ENCODE assay signal across 19 mouse cellular contexts in genomic region chr10:85270209-85270608, GRCm38 (mm10).
DNase-seq lines count a peak whose midpoint lies in the region; ATAC-seq and TF ChIP-seq lines count a peak whose summit lies in the region.
"Had no signal": no experiment of that assay in that cellular context is flagged by ENCODE, and none has a peak within 500 bp of the region (broad histone marks: within the 10 kb centered on the region; RNA-seq: fewer than 3 reads in every experiment).

No protein-coding gene starts in this region.

- H3K4me1 ChIP-seq in forebrain, postnatal 0 days (ENCODE audit: insufficient read depth), result no peaks in the 10 kb centered on the region
- H3K4me1 ChIP-seq in forebrain, embryonic 15.5 days, result no peaks in the 10 kb centered on the region
- no peaks in the 10 kb centered on the region for H3K4me1 ChIP-seq in heart, embryonic 11.5 days (ENCODE audit: control insufficient read depth, insufficient read depth, low read length)
- H3K4me1 ChIP-seq in lung, adult 2 months (ENCODE audit: control insufficient read depth, insufficient read depth, low read length), result no peaks in the 10 kb centered on the region
- H3K4me1 ChIP-seq: forebrain, embryonic 13.5 days; heart, embryonic 13.5 days had no signal

- no peak overlapping the region for H3K9ac ChIP-seq in forebrain, postnatal 0 days
- H3K9ac ChIP-seq in forebrain, embryonic 15.5 days (replicated peaks), result no peak overlapping the region
- no peak overlapping the region for H3K9ac ChIP-seq in heart, embryonic 11.5 days (ENCODE audit: low read depth, low read length)
- H3K9ac ChIP-seq: forebrain, embryonic 13.5 days; heart, embryonic 13.5 days; hindbrain, embryonic 12.5 days had no signal

- H3K27me3 ChIP-seq in forebrain, postnatal 0 days (ENCODE audit: insufficient read depth, low read length), result no peaks in the 10 kb centered on the region
- H3K27me3 ChIP-seq in forebrain, embryonic 15.5 days, result no peaks in the 10 kb centered on the region
- H3K27me3 ChIP-seq in heart, embryonic 11.5 days (ENCODE audit: control insufficient read depth, insufficient read depth, low read length), result no peaks in the 10 kb centered on the region
- H3K27me3 ChIP-seq: forebrain, embryonic 13.5 days; hindbrain, embryonic 12.5 days had no signal

- DNase-seq in forebrain, postnatal 0 days, result no peak
- DNase-seq in cerebellum, adult 18-20 months, result peak; percentile 76 to 79
- peak; percentile 82 for DNase-seq in cerebellum, adult 9-11 months
- peak; percentile 72 for DNase-seq in cerebellum, postnatal 36 days
- no peak for DNase-seq in lung, adult 2 months
- DNase-seq in layer of hippocampus, postnatal 10 days (ENCODE audit: low spot score in 2 of 2), result no peak
- DNase-seq: adrenal gland, postnatal 10 days; gastrocnemius, postnatal 10 days; heart, postnatal 4 days; kidney, adult 8-10 months had no signal

- no peak for TF ChIP-seq CTCF in forebrain, postnatal 0 days (IDR thresholded peaks at IDR 0.05; ENCODE audit: low read depth)
- TF ChIP-seq CTCF in lung, adult 2 months (IDR thresholded peaks at IDR 0.05; ENCODE audit: insufficient read depth, low read length), result no peak

- 0 out of 2 replicates have a peak, but pooled peaks have one; percentile 3 for ATAC-seq in forebrain, postnatal 0 days
- ATAC-seq in forebrain, embryonic 15.5 days (replicated peaks), result no peak
- ATAC-seq in heart, embryonic 11.5 days (replicated peaks; ENCODE audit: insufficient number of reproducible peaks, low FRiP score, low TSS enrichment), result no peak
- ATAC-seq: forebrain, embryonic 13.5 days; hindbrain, embryonic 16.5 days; inflammation-experienced regulatory T-cells, adult 6 months; intestine, postnatal 0 days had no signal

- TF ChIP-seq POLR2A in lung, adult 2 months (IDR thresholded peaks at IDR 0.05; ENCODE audit: borderline replicate concordance, extremely low read depth, low read depth, low read length), result no peak

- H3K4me3 ChIP-seq in forebrain, postnatal 0 days (ENCODE audit: low read depth, low read length), result no peak overlapping the region
- H3K4me3 ChIP-seq in forebrain, embryonic 15.5 days, result no peak overlapping the region
- H3K4me3 ChIP-seq in heart, embryonic 11.5 days (ENCODE audit: low read depth, low read length), result no peak overlapping the region
- H3K4me3 ChIP-seq in lung, adult 2 months (replicated peaks; ENCODE audit: extremely low read depth, low read depth, low read length), result no peak overlapping the region
- H3K4me3 ChIP-seq: embryonic facial prominence, embryonic 10.5 days; forebrain, embryonic 13.5 days; heart, embryonic 13.5 days; hindbrain, embryonic 12.5 days had no signal

- no peak overlapping the region for H3K4me2 ChIP-seq in forebrain, postnatal 0 days (ENCODE audit: low read depth)
- no peak overlapping the region for H3K4me2 ChIP-seq in forebrain, embryonic 15.5 days (replicated peaks)
- no peak overlapping the region for H3K4me2 ChIP-seq in heart, embryonic 11.5 days
- H3K4me2 ChIP-seq: forebrain, embryonic 13.5 days; heart, embryonic 13.5 days; hindbrain, embryonic 12.5 days had no signal

- WGBS in forebrain, postnatal 0 days, result 75% methylated on average over 6 of the region's 6 CpGs
- WGBS in forebrain, embryonic 15.5 days, result 75% methylated on average over 6 of the region's 6 CpGs
- WGBS in heart, embryonic 11.5 days (ENCODE audit: insufficient replicate concordance), result 79% methylated on average over 6 of the region's 6 CpGs
- 82% methylated on average over 6 of the region's 6 CpGs for WGBS in lung, adult 2 months

- H3K9me3 ChIP-seq in forebrain, postnatal 0 days (ENCODE audit: low read length), result no peaks in the 10 kb centered on the region
- no peaks in the 10 kb centered on the region for H3K9me3 ChIP-seq in forebrain, embryonic 15.5 days
- no peaks in the 10 kb centered on the region for H3K9me3 ChIP-seq in heart, embryonic 11.5 days (replicated peaks; ENCODE audit: control insufficient read depth, low read length)
- H3K9me3 ChIP-seq: embryonic facial prominence, embryonic 10.5 days; forebrain, embryonic 13.5 days; heart, embryonic 13.5 days; hindbrain, embryonic 12.5 days had no signal

- H3K36me3 ChIP-seq in forebrain, postnatal 0 days (ENCODE audit: insufficient read depth), result no peaks in the 10 kb centered on the region
- H3K36me3 ChIP-seq in forebrain, embryonic 15.5 days, result no peaks in the 10 kb centered on the region
- H3K36me3 ChIP-seq in heart, embryonic 11.5 days (ENCODE audit: control insufficient read depth, insufficient read depth, low read length), result no peaks in the 10 kb centered on the region
- H3K36me3 ChIP-seq: embryonic facial prominence, embryonic 10.5 days; heart, embryonic 13.5 days; hindbrain, embryonic 12.5 days had no signal

- H3K27ac ChIP-seq in forebrain, postnatal 0 days (ENCODE audit: low read depth, low read length), result no peak overlapping the region
- no peak overlapping the region for H3K27ac ChIP-seq in forebrain, embryonic 15.5 days (replicated peaks)
- no peak overlapping the region for H3K27ac ChIP-seq in heart, embryonic 11.5 days (ENCODE audit: low read depth, low read length)
- H3K27ac ChIP-seq: embryonic facial prominence, embryonic 10.5 days; forebrain, embryonic 13.5 days; heart, embryonic 13.5 days; hindbrain, embryonic 12.5 days had no signal

Comparison
In these comparisons a context has a peak if more than half of its experiments do, and no peak if none do; other contexts are left out.
1. DNase-seq: peak in cerebellum, adult 18-20 months (2 of 2), cerebellum, adult 9-11 months (single experiment) and cerebellum, postnatal 36 days (2 of 2); none in forebrain, postnatal 0 days (single experiment), lung, adult 2 months (single experiment) and layer of hippocampus, postnatal 10 days (0 of 2).